Mouse (Mus musculus): Measurements from ENCODE around the gene Camta1. TPM values are rescaled to one million over a fixed set of nuclear protein-coding genes. Genes with fewer than 3 reads are reported as not detected.

The Camta1 gene
- polyA plus RNA-seq, 1 experiment = 7.7 TPM

- no peak for TF ChIP-seq POLR2A (IDR thresholded peaks at IDR 0.05; ENCODE audit: low read depth, low read length)
- WGBS = 36% methylated on average over 9 of the region's 9 CpGs
- H3K27ac ChIP-seq (ENCODE audit: insufficient read depth, low read depth, low read length) = no peak overlapping the region
- peaks cover 1% of the 10 kb centered on the region; the same call in 1 of the 2 replicates for H3K27me3 ChIP-seq (replicated peaks; ENCODE audit: control insufficient read depth, insufficient read depth, low read length)
- no peak for DNase-seq
- no peaks in the 10 kb centered on the region for H3K4me1 ChIP-seq (ENCODE audit: control insufficient read depth, insufficient read depth, low read length)
- H3K4me3 ChIP-seq (ENCODE audit: insufficient read depth, low read depth, low read length) = no peak overlapping the region
- no peaks in the 10 kb centered on the region for H3K36me3 ChIP-seq (ENCODE audit: control insufficient read depth, insufficient read depth, low read length)
Measured at GRCm38 (mm10) chr4:151637348-151637747, 224.3 kb downstream of the Camta1 start.

GRCm38 (mm10) chr4:151634771-151635170, 226.9 kb downstream of the Camta1 start:
- Histone ChIP-seq H3K4me3 (ENCODE audit: insufficient read depth, low read depth, low read length) (no peak overlapping the region), H3K4me1 (ENCODE audit: control insufficient read depth, insufficient read depth, low read length) (no peaks in the 10 kb centered on the region), H3K27me3 (replicated peaks; ENCODE audit: control insufficient read depth, insufficient read depth, low read length) (peaks cover 1% of the 10 kb centered on the region; the same call in 1 of the 2 replicates), H3K27ac (ENCODE audit: insufficient read depth, low read depth, low read length) (no peak overlapping the region), H3K36me3 (ENCODE audit: control insufficient read depth, insufficient read depth, low read length) (no peaks in the 10 kb centered on the region)
- 30% methylated on average over 6 of the region's 6 CpGs for WGBS
- TF ChIP-seq POLR2A (IDR thresholded peaks at IDR 0.05; ENCODE audit: low read depth, low read length) (no peak), CTCF (conservative IDR thresholded peaks at IDR 0.05; ENCODE audit: insufficient read depth, insufficient read length, low read depth, low read length) (no peak)
- DNase-seq = no peak

DNA sequence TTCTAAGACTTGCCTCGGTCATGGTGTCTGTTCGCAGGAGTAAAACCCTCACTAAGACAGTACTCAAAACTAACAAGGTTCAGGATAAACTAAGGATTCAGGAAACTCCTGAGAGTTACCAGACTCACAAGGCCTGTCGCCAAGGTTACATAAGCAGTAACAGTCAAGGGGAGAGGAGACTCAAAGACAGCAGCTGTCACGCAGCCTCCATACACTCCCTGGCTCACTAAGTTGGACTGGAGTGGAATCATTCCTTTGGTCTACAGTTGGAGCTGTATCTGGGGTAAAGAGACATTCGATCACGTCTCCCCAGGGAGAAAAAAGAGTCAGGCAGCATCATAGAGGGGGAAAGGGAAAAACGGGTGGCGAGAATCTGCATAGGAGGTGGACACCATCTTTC, 227.9 kb downstream of the Camta1 start:
- 91% methylated on average over 8 of the region's 8 CpGs for WGBS
- Histone ChIP-seq H3K27me3 (replicated peaks; ENCODE audit: control insufficient read depth, insufficient read depth, low read length) (peaks cover 1% of the 10 kb centered on the region; the same call in 1 of the 2 replicates), H3K4me3 (ENCODE audit: insufficient read depth, low read depth, low read length) (no peak overlapping the region), H3K27ac (ENCODE audit: insufficient read depth, low read depth, low read length) (no peak overlapping the region), H3K4me1 (ENCODE audit: control insufficient read depth, insufficient read depth, low read length) (no peaks in the 10 kb centered on the region), H3K36me3 (ENCODE audit: control insufficient read depth, insufficient read depth, low read length) (no peaks in the 10 kb centered on the region)
- DNase-seq = no peak
- no peak for TF ChIP-seq POLR2A (IDR thresholded peaks at IDR 0.05; ENCODE audit: low read depth, low read length)

GRCm38 (mm10) chr4:151632321-151632720, 229.4 kb downstream of the Camta1 start:
- no peak for DNase-seq
- 68% methylated on average over 6 of the region's 6 CpGs for whole genome bisulfite sequencing
- TF ChIP-seq POLR2A (IDR thresholded peaks at IDR 0.05; ENCODE audit: low read depth, low read length) (no peak), CTCF (conservative IDR thresholded peaks at IDR 0.05; ENCODE audit: insufficient read depth, insufficient read length, low read depth, low read length) (no peak)

GRCm38 (mm10) chr4:151630664-151631063, 231.0 kb downstream of the Camta1 start:
- no peak overlapping the region for H3K4me3 ChIP-seq (ENCODE audit: insufficient read depth, low read depth, low read length)
- H3K36me3 ChIP-seq (ENCODE audit: control insufficient read depth, insufficient read depth, low read length) = no peaks in the 10 kb centered on the region
- WGBS = 34% methylated on average over 10 of the region's 10 CpGs
- H3K4me1 ChIP-seq (ENCODE audit: control insufficient read depth, insufficient read depth, low read length) = no peaks in the 10 kb centered on the region
- H3K27me3 ChIP-seq (replicated peaks; ENCODE audit: control insufficient read depth, insufficient read depth, low read length) = no peaks in the 10 kb centered on the region; the same call in 1 of the 2 replicates
- no peak overlapping the region for H3K27ac ChIP-seq (ENCODE audit: insufficient read depth, low read depth, low read length)
- no peak for DNase-seq
- TF ChIP-seq POLR2A (IDR thresholded peaks at IDR 0.05; ENCODE audit: low read depth, low read length) (no peak), CTCF (conservative IDR thresholded peaks at IDR 0.05; ENCODE audit: insufficient read depth, insufficient read length, low read depth, low read length) (no peak)

More at GRCm38 (mm10) chr4:151632321-151632720, 229.4 kb downstream of the Camta1 start:
- Histone ChIP-seq H3K4me1 (ENCODE audit: control insufficient read depth, insufficient read depth, low read length) (no peaks in the 10 kb centered on the region), H3K4me3 (ENCODE audit: insufficient read depth, low read depth, low read length) (no peak overlapping the region), H3K36me3 (ENCODE audit: control insufficient read depth, insufficient read depth, low read length) (no peaks in the 10 kb centered on the region), H3K27ac (ENCODE audit: insufficient read depth, low read depth, low read length) (no peak overlapping the region), H3K27me3 (replicated peaks; ENCODE audit: control insufficient read depth, insufficient read depth, low read length) (peaks cover 1% of the 10 kb centered on the region; the same call in 1 of the 2 replicates)

- no peak for DNase-seq
- Histone ChIP-seq H3K27ac (ENCODE audit: insufficient read depth, low read depth, low read length) (no peak overlapping the region), H3K27me3 (replicated peaks; ENCODE audit: control insufficient read depth, insufficient read depth, low read length) (no peaks in the 10 kb centered on the region), H3K4me1 (ENCODE audit: control insufficient read depth, insufficient read depth, low read length) (no peaks in the 10 kb centered on the region), H3K36me3 (ENCODE audit: control insufficient read depth, insufficient read depth, low read length) (no peaks in the 10 kb centered on the region), H3K4me3 (ENCODE audit: insufficient read depth, low read depth, low read length) (no peak overlapping the region)
- 45% methylated on average over 3 of the region's 3 CpGs for WGBS
- TF ChIP-seq POLR2A (IDR thresholded peaks at IDR 0.05; ENCODE audit: low read depth, low read length) (no peak), CTCF (conservative IDR thresholded peaks at IDR 0.05; ENCODE audit: insufficient read depth, insufficient read length, low read depth, low read length) (no peak)
Measured at GRCm38 (mm10) chr4:151630231-151630630, 231.4 kb downstream of the Camta1 start.

DNA sequence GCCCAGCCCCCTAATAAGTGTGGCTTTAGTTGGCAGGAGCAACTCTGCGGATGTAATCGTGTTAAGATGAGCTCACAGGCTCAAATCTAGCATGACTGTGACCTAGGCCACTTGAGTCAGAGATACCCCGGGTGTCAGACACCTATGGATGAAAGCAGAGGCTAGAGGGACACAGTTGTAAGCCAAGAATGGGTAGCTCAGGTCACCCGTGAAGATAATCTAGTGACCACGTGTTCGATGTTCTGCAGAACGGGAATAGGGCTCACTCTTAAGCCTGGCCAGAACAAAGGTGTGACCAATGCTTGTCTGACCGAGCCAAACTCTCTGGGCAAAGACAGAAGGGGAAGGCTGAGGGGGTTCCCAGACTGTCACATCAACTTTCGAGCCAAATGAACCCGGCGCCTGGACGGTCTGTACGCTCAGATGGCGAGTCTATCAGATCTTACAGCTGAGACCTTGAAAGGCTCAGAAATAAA, 242.1 kb downstream of the Camta1 start:
- Histone ChIP-seq H3K27ac (ENCODE audit: insufficient read depth, low read depth, low read length) (no peak overlapping the region), H3K27me3 (replicated peaks; ENCODE audit: control insufficient read depth, insufficient read depth, low read length) (no peaks in the 10 kb centered on the region), H3K36me3 (ENCODE audit: control insufficient read depth, insufficient read depth, low read length) (no peaks in the 10 kb centered on the region), H3K4me3 (ENCODE audit: insufficient read depth, low read depth, low read length) (no peak overlapping the region), H3K4me1 (ENCODE audit: control insufficient read depth, insufficient read depth, low read length) (no peaks in the 10 kb centered on the region)
- DNase-seq = no peak
- TF ChIP-seq POLR2A (IDR thresholded peaks at IDR 0.05; ENCODE audit: low read depth, low read length) (no peak), CTCF (conservative IDR thresholded peaks at IDR 0.05; ENCODE audit: insufficient read depth, insufficient read length, low read depth, low read length) (no peak)
- WGBS = 50% methylated on average over 14 of the region's 14 CpGs
